Mouse (Mus musculus) CH12.LX (cell line): Measurements from ENCODE around the gene Wnt3a.

Experiments used
- BHLHE40 ChIP-seq: IDR thresholded peaks from 2 replicates; pipeline ENCODE4 v1.6.1; 2011; ENCODE audit warnings: mild to moderate bottlenecking, low read depth, low read length, improper control_type of control experiment
- CTCF ChIP-seq, 2 experiments: IDR thresholded peaks in 1 of 2; conservative IDR thresholded peaks in 1 of 2; 2 replicates each; pipeline ENCODE4 v1.5.1; 2011 to 2012; ENCODE audit warnings: low read depth in 2 of 2, low read length in 2 of 2, improper control_type of control experiment in 1 of 2, inconsistent platforms in 1 of 2, mild to moderate bottlenecking in 1 of 2, moderate library complexity in 1 of 2
- E2F4 ChIP-seq: IDR thresholded peaks from 2 replicates; pipeline ENCODE4 v1.6.1; 2011; ENCODE audit warnings: low read depth, low read length, improper control_type of control experiment; ENCODE audit not compliant: insufficient replicate concordance
- EP300 ChIP-seq: IDR thresholded peaks from 2 replicates; pipeline ENCODE4 v1.6.1; 2011; ENCODE audit warnings: low read length, improper control_type of control experiment
- MEF2A ChIP-seq: IDR thresholded peaks from 2 replicates; pipeline ENCODE4 v1.6.1; 2014; ENCODE audit warnings: low read depth, mild to moderate bottlenecking, inconsistent platforms, low read length, improper control_type of control experiment, borderline replicate concordance
- MYC ChIP-seq: IDR thresholded peaks from 2 replicates; pipeline ENCODE4 v1.6.1; 2011; ENCODE audit warnings: low read depth, mild to moderate bottlenecking, improper control_type of control experiment, low read length
- POLR2A ChIP-seq: IDR thresholded peaks from 2 replicates; pipeline ENCODE4 v1.6.1; 2011; ENCODE audit warnings: low read depth, mild to moderate bottlenecking, improper control_type of control experiment, low read length
- SIN3A ChIP-seq: IDR thresholded peaks from 2 replicates; pipeline ENCODE4 v1.6.1; 2012; ENCODE audit warnings: low read length, improper control_type of control experiment, inconsistent platforms
- TCF12 ChIP-seq: IDR thresholded peaks from 2 replicates; pipeline ENCODE4 v1.6.1; 2014; ENCODE audit warnings: low read depth, mild to moderate bottlenecking, inconsistent platforms, low read length, improper control_type of control experiment

GRCm38 (mm10) chr11:59238525-59239427 is 51.8 kb downstream of the Wnt3a start:
- TF ChIP-seq CTCF (conservative IDR thresholded peaks at IDR 0.05 in 1 of 2, IDR thresholded peaks at IDR 0.05 in 1 of 2; ENCODE audit: low read depth in 2 of 2, low read length in 2 of 2) (peak in 1 of 2 experiments; percentile 87; a peak in 2 of 4 replicates), POLR2A (no peak), MYC (no peak), MEF2A (no peak), E2F4 (no peak), TCF12 (peak; percentile 23; the same call in 1 of the 2 replicates), EP300 (no peak), SIN3A (no peak), BHLHE40 (peak; percentile 89)
